Mouse (Mus musculus) liver, adult 2 months (tissue): Measurements from ENCODE around the gene Dbh.

Experiments
- CTCF ChIP-seq: fragments of 200-500 bp; IDR thresholded peaks from 2 replicates; pipeline ENCODE4 v1.5.1; 2011; ENCODE audit warnings: low read depth, low read length, control low read depth
- POLR2A ChIP-seq: fragments of 200-500 bp; IDR thresholded peaks from 2 replicates; pipeline ENCODE4 v1.6.1; 2011; ENCODE audit warnings: low read length, control low read depth; ENCODE audit not compliant: insufficient read depth; ENCODE audit errors: extremely low read depth

- no peak for TF ChIP-seq CTCF
- no peak for TF ChIP-seq POLR2A
Observed at GRCm38 (mm10) chr2:27226572-27226971, 61.5 kb downstream of the Dbh start.
